Mouse (Mus musculus): ENCODE results near the gene Rab40c. TPM values are rescaled to one million over a fixed set of nuclear protein-coding genes. Genes with fewer than 3 reads are reported as not detected.

Rab40c gene
- polyA plus RNA-seq, 2 experiments, result 3.4 to 6.4 TPM

DNA sequence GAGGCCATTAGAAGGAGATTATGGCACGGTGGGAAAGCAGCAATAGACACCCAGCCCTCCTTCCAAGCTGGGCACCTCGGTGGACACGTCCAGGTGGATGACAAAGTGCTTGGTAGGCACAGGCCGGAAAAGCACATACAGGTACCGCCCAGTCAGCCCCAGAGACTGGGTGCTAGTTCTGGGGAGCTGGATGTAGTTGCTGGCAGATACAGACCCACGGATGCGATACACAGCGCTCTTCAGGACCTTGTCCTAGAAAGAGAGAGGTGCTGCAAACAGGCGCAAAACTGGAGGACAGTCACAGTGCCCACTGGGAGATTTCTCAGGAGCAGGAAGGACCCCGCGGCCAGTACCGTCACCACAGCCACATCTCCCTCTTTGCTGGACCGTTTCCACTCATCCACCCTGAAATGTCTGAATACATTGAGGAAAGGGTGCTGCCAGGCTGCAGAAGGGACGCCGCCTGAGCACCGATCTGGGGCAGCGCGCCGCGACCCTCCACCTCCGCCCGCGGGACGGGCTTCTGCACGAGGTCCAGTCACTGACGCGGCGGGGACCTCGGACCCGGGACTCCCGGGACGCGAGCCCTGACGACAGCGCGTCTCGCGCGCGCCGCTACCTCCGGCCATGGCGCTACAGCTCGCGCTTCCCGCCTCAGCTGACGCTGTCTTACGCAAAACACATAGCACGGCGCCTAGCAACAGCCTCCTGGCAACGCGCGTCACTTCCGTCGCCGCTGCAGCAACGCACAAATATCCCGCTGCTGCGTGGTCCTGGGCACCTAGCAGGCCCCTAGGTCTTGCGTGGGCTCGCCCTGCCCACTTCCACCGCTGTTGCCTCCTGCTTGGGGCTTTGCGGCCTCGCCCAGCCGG lies 58.5 kb downstream of the Rab40c start, which contains the start of gene Wdr90:
Gene Wdr90, minus strand, starts transcription at position 670 of the 872 bp plus-strand sequence.
- 5% methylated on average over 65 of the region's 65 CpGs for WGBS (ENCODE audit: insufficient replicate concordance)
- TF ChIP-seq EP300 (IDR thresholded peaks at IDR 0.05; ENCODE audit: low read depth) (no peak), CTCF (IDR thresholded peaks at IDR 0.05; ENCODE audit: low read depth) (peak; percentile 47; the same call in 1 of the 2 replicates)
- peak; percentile 80 to 82 (median 82) for DNase-seq (ENCODE audit: low read depth in 3 of 3, low spot score in 3 of 3)
- Histone ChIP-seq H3K4me2 (ENCODE audit: low read depth) (peak within 1 kb of the TSS; percentile 91), H3K36me3 (replicated peaks; ENCODE audit: control insufficient read depth, insufficient read depth, low read depth) (no peaks in the 10 kb centered on the region; the same call in 1 of the 2 replicates), H3K4me3 (ENCODE audit: insufficient read depth in 1 of 2, low read depth in 2 of 2, low read length in 2 of 2) (peak within 1 kb of the TSS; percentile 78 to 85), H3K27ac (peak within 1 kb of the TSS; percentile 28), H3K9ac (replicated peaks) (peak within 1 kb of the TSS; percentile 86), H3K4me1 (replicated peaks; ENCODE audit: control insufficient read depth in 2 of 2, insufficient read depth in 2 of 2, low read length in 1 of 2) (peaks cover 16 to 17% of the 10 kb centered on the region in 2 experiments), H3K9me3 (ENCODE audit: control insufficient read depth, low read length) (no peaks in the 10 kb centered on the region), H3K27me3 (ENCODE audit: control insufficient read depth, insufficient read depth, low read length) (no peaks in the 10 kb centered on the region)
- peak; percentile 89 for ATAC-seq (ENCODE audit: insufficient read depth)

DNA sequence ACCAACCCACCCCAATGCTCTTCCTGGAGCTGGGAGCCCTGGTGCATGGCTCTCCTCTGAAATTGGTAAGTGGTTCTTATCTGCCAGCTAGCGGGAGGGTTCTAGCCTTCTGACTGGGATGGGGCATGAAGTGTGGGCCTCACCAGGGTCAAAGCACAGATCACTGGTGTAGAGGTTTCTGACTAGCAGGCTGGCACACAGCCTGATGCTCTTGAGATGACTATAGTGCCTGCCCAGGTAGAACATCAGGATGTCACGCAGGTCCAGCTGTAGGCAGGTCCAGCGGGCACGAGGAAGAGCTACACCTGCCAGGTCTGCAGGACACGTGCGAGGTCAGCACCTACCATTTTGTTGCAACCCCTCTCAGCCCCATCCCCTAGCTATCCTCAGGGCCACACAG lies 59.3 kb downstream of the Rab40c start:
- no peaks in the 10 kb centered on the region for H3K27me3 ChIP-seq (ENCODE audit: control insufficient read depth, insufficient read depth, low read length)
- DNase-seq (ENCODE audit: low read depth in 3 of 3, low spot score in 3 of 3) (no peak), ATAC-seq (ENCODE audit: insufficient read depth) (no peak)
- TF ChIP-seq CTCF (IDR thresholded peaks at IDR 0.05; ENCODE audit: low read depth) (no peak), EP300 (IDR thresholded peaks at IDR 0.05; ENCODE audit: low read depth) (no peak)
- no peaks in the 10 kb centered on the region; the same call in 1 of the 2 replicates for H3K36me3 ChIP-seq (replicated peaks; ENCODE audit: control insufficient read depth, insufficient read depth, low read depth)
- WGBS (ENCODE audit: insufficient replicate concordance), result 85% methylated on average over 6 of the region's 6 CpGs
- no peaks in the 10 kb centered on the region for H3K9me3 ChIP-seq (ENCODE audit: control insufficient read depth, low read length)
- peaks cover 16 to 17% of the 10 kb centered on the region in 2 experiments for H3K4me1 ChIP-seq (replicated peaks; ENCODE audit: control insufficient read depth in 2 of 2, insufficient read depth in 2 of 2, low read length in 1 of 2)
- peak overlapping the region; percentile 78 to 85; a peak in 3 of 4 replicates for H3K4me3 ChIP-seq (ENCODE audit: insufficient read depth in 1 of 2, low read depth in 2 of 2, low read length in 2 of 2)
- H3K4me2 ChIP-seq (ENCODE audit: low read depth), result peak overlapping the region; percentile 91
- H3K9ac ChIP-seq (replicated peaks), result peak overlapping the region; percentile 86
- H3K27ac ChIP-seq, result no peak overlapping the region

GRCm38 (mm10) chr17:25844396-25844901 lies 75.1 kb downstream of the Rab40c start, which contains the start of gene Rhot2:
Rhot2 (minus strand) TSS chr17:25844851.
- Histone ChIP-seq H3K4me1 (replicated peaks; ENCODE audit: control insufficient read depth in 2 of 2, insufficient read depth in 2 of 2, low read length in 1 of 2) (peaks cover 13 to 15% of the 10 kb centered on the region in 2 experiments), H3K9ac (replicated peaks) (peak within 1 kb of the TSS; percentile 74), H3K9me3 (ENCODE audit: control insufficient read depth, low read length) (no peaks in the 10 kb centered on the region), H3K4me2 (ENCODE audit: low read depth) (peak within 1 kb of the TSS; percentile 85), H3K27me3 (ENCODE audit: control insufficient read depth, insufficient read depth, low read length) (no peaks in the 10 kb centered on the region), H3K36me3 (replicated peaks; ENCODE audit: control insufficient read depth, insufficient read depth, low read depth) (peaks cover 28% of the 10 kb centered on the region), H3K4me3 (ENCODE audit: insufficient read depth in 1 of 2, low read depth in 2 of 2, low read length in 2 of 2) (peak within 1 kb of the TSS; percentile 70 to 75), H3K27ac (peak within 1 kb of the TSS; percentile 43)
- ATAC-seq (ENCODE audit: insufficient read depth) (peak; percentile 93), DNase-seq (ENCODE audit: low read depth in 3 of 3, low spot score in 3 of 3) (peak; percentile 87 to 89 (median 89))
- under 1% methylated on average over 21 of the region's 21 CpGs for WGBS (ENCODE audit: insufficient replicate concordance)
- TF ChIP-seq CTCF (IDR thresholded peaks at IDR 0.05; ENCODE audit: low read depth) (peak; percentile 89), EP300 (IDR thresholded peaks at IDR 0.05; ENCODE audit: low read depth) (no peak)

GRCm38 (mm10) chr17:25843636-25844395 lies 75.7 kb downstream of the Rab40c start:
- DNase-seq (ENCODE audit: low read depth in 3 of 3, low spot score in 3 of 3) (no peak), ATAC-seq (ENCODE audit: insufficient read depth) (peak; percentile 63)
- Histone ChIP-seq H3K4me2 (ENCODE audit: low read depth) (peak overlapping the region; percentile 85), H3K4me1 (replicated peaks; ENCODE audit: control insufficient read depth in 2 of 2, insufficient read depth in 2 of 2, low read length in 1 of 2) (peaks cover 13 to 15% of the 10 kb centered on the region in 2 experiments), H3K27me3 (ENCODE audit: control insufficient read depth, insufficient read depth, low read length) (no peaks in the 10 kb centered on the region), H3K4me3 (ENCODE audit: insufficient read depth in 1 of 2, low read depth in 2 of 2, low read length in 2 of 2) (peak overlapping the region; percentile 70 to 75), H3K36me3 (replicated peaks; ENCODE audit: control insufficient read depth, insufficient read depth, low read depth) (peaks cover 34% of the 10 kb centered on the region), H3K27ac (peak overlapping the region; percentile 43), H3K9ac (replicated peaks) (peak overlapping the region; percentile 74), H3K9me3 (ENCODE audit: control insufficient read depth, low read length) (no peaks in the 10 kb centered on the region)
- TF ChIP-seq EP300 (IDR thresholded peaks at IDR 0.05; ENCODE audit: low read depth) (no peak), CTCF (IDR thresholded peaks at IDR 0.05; ENCODE audit: low read depth) (peak; percentile 13; the same call in 1 of the 2 replicates)
- WGBS (ENCODE audit: insufficient replicate concordance), result 2% methylated on average over 36 of the region's 38 CpGs
